Mouse (Mus musculus): Measurements from ENCODE around the gene Traf3.

The Traf3 gene

DNA sequence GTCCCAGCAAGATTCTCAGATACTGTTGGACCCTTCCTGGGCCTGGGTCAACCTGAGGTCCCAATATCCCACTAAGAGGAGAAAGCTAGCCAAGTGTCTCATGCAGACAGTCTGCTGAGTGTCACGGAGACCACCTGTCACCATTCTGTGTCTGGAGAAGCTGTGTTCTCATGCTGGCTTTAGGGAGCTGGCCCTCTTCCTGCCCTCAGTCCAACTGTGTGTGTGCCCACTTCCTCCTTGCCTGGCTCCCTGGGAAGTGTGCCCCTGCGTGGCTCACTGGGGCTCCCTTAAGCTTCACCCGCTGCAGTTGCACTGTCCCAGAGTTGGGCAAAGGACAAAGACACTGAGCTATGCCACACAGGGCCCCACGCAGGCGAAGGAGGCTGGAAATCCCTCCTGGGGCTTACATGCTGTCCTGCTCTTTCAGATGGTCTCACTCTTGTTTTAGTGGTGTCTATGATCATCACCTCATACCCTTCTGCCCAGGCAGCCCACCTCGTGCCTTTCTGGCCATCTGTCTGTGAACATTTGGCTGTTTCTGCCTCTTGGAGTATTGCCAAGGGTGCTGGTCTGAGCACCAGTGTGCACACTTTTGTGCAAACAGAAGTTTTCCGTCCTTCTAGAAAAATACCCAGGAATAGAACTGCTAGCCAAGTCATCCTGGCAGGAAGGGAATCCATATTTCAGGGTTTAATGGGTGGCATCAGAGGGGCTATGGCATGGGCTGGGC is 13.0 kb upstream of the Traf3 start:
- no peak for DNase-seq (ENCODE audit: low read depth in 1 of 2, low spot score in 2 of 2)

GRCm38 (mm10) chr12:111153946-111154345 is 12.2 kb upstream of the Traf3 start:
- DNase-seq (ENCODE audit: low read depth in 1 of 2, low spot score in 2 of 2) = no peak

- DNase-seq (ENCODE audit: low read depth in 1 of 2, low spot score in 2 of 2) = no peak
Observed at GRCm38 (mm10) chr12:111154641-111155040, 11.5 kb upstream of the Traf3 start.

- no peak for DNase-seq (ENCODE audit: low read depth in 1 of 2, low spot score in 2 of 2)
Observed at GRCm38 (mm10) chr12:111155756-111156155, 10.4 kb upstream of the Traf3 start.

DNA sequence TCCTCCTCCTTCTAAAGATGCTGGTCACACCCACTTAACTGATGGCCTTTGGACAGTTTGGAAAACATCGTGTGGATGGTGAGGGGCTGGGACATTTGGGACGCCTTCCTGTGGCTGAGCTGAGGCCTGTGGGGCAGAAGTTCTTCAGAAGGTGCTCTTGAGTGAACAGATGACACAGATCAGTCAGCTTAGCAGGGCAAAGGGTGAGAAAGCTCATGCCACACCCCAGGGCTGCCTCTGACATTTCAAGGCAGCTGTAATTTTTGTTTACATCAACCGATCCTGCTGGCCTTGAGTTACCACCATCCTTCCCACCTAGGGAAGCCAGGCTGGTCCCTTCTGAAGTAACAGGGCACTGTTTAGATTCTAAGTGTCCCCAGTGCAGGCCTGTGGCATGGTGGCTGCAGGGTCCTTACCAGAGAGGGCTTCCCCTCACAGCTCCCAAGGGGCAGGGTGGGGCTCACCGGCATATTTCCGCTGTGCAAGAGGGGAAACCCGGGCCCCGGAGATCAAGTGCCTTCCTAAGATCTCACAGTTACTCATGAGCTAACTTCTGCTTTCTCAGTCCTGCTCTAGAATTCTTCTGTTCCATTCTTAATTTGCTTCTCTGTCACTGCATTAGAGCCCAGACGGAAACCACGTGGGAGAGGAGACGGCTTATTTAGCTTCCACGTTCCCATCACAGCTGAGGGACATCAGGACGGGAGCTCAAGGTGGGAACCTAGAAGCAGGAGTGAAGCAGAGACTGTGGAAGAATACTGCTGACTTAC is 6.3 kb upstream of the Traf3 start:
- DNase-seq (ENCODE audit: low read depth in 1 of 2, low spot score in 2 of 2) = peak; percentile 83 to 92

DNA sequence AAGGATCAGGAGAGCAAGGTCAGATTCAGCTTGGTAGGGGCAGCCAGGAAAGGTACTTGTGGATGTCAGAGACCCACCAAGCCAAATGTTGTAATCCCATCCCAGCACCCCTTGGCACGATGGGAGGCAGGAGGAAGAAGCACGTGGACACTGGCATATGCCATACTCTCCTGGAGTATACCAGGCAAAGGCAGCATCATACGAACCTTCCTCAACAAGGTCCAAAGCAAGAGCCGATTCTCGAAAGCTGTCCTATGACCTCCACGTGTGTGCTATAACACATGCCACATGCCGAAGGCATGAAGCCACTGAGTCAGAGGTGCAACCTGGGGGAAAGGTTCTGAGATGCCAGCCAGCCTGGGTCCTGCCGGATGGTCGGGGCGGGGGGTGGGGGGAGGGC is 5.3 kb upstream of the Traf3 start:
- no peak for DNase-seq (ENCODE audit: low read depth in 1 of 2, low spot score in 2 of 2)

- no peak for DNase-seq (ENCODE audit: low read depth in 1 of 2, low spot score in 2 of 2)
Observed at GRCm38 (mm10) chr12:111161943-111162311, 4.2 kb upstream of the Traf3 start.

- DNase-seq (ENCODE audit: low read depth in 1 of 2, low spot score in 2 of 2) = no peak
Observed at GRCm38 (mm10) chr12:111162312-111163061, 3.7 kb upstream of the Traf3 start.

GRCm38 (mm10) chr12:111164310-111164751 is 1.8 kb upstream of the Traf3 start:
- DNase-seq (ENCODE audit: low read depth in 1 of 2, low spot score in 2 of 2) = peak; percentile 66 to 79

DNA sequence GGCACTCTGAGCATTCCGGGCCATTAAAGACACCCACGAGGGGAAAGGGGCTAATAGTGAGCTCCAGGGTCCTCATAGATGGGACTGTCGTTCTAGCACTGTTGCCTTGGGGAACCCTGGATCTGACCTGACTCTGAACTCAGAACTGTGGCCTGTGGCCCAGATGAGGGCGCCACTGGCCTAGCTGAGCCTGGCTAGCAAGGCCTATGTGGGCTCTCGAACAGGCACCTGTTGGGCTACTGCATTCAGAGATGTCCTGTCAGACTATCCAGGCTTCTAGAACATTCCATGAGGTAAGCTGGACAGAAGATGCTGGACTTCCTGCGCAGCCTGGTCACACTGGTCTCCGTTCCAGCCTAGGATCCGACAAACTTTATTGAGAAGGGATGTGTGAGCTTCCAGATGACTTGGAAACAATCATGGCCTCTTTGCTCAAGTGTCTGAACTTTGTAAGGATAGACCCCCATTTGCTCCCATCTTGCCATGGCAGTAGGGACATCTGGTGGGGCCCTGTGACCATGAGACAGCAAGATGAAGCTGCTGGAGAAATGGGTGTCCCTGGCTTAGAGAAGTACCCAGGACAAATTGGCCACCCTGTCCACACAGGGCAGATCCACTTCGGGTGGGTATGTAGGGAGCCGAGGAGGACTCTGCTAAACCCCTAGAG is 891 bp upstream of the Traf3 start:
- peak in 1 of 2 experiments; percentile 44 for DNase-seq (ENCODE audit: low read depth in 1 of 2, low spot score in 2 of 2)

- no peak for DNase-seq (ENCODE audit: low read depth in 1 of 2, low spot score in 2 of 2)
Observed at GRCm38 (mm10) chr12:111166681-111167289, 615 bp downstream of the Traf3 start.

DNA sequence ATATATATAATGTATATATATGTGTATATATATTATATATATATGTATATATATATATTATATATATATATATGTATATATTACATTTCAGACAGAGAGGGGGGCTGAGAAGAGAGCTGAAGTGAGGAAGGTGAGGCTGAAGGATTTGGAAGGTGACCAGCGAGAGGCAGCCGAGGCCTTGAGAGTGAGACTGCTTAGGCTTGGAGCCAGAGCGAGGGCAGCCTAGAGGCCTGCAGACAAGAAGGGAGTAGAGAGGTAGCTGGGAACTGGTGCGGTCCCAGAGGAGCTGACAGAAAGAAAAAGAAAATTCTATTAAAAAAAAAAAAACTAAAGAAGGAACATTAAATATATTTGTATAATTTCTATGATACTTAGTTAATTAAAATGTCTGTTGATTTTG is 2.7 kb downstream of the Traf3 start:
- no peak for DNase-seq (ENCODE audit: low read depth in 1 of 2, low spot score in 2 of 2)

- no peak for DNase-seq (ENCODE audit: low read depth in 1 of 2, low spot score in 2 of 2)
Observed at GRCm38 (mm10) chr12:111178772-111179171, 12.6 kb downstream of the Traf3 start.

DNA sequence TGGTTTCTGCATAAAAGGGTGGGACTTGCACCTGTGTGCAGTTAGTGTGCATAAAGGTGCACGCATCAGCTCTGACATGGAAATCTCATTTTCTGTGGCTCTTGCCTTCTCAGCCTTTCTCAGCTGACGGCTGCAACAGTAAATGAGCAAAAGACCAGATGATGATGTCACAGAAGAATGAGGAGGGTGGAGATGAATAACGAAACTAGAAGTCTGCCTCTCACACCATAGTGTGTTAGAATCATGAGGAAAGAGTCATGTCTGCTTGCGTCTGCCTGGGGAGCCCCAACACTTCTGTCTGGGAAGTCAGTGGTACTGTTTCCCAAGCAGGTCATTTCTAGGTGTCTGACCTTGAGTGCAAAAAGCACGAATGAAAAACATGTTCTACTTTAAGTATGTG is 15.7 kb downstream of the Traf3 start:
- DNase-seq (ENCODE audit: low read depth in 1 of 2, low spot score in 2 of 2) = no peak

GRCm38 (mm10) chr12:111182378-111182777 is 16.2 kb downstream of the Traf3 start:
- DNase-seq (ENCODE audit: low read depth in 1 of 2, low spot score in 2 of 2) = no peak

DNA sequence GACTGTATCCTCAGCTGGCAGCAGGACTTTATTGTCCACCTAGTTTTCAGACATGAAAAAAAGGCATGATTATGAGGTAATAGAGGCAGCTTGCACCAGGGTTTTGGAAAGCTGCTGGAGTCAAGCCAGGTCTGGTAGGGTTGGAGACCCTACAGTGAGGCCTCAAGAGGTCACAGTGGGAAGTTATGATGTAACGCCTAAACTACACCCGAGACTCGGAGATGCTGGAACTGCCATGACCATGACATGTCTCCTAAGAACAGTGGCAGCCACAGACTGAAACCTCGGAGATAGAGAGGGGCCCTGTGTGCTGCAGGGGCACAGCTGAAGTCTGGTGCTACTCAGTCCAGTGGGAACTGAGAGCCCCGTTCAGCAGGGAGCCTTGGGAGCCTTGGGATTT is 18.3 kb downstream of the Traf3 start, which contains the start of gene 4930595D18Rik:
Gene 4930595D18Rik (minus strand): TSS at position 16 of the 400 bp plus-strand sequence.
- DNase-seq (ENCODE audit: low read depth in 1 of 2, low spot score in 2 of 2) = no peak

GRCm38 (mm10) chr12:111186986-111187385 is 20.8 kb downstream of the Traf3 start:
- no peak for DNase-seq (ENCODE audit: low read depth in 1 of 2, low spot score in 2 of 2)

DNA sequence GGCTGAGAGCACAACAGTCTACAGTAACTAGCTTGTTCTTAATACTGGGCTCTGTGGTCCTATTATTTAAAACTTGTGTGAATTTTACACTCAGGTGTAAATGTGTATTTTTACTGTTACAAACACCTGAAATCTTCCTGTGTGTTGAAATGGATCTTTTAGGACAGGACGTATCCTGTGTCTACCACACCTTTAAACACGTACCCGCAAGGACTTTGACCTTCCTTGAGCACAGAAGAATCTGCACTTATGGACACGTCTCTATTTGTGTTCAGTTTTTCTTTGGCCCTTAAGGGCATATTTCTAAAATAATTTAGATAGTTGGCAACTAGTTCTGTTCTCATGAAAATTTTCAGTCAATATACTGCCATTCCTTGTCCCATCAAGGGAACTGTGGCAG is 22.1 kb downstream of the Traf3 start:
- DNase-seq (ENCODE audit: low read depth in 1 of 2, low spot score in 2 of 2) = no peak

DNA sequence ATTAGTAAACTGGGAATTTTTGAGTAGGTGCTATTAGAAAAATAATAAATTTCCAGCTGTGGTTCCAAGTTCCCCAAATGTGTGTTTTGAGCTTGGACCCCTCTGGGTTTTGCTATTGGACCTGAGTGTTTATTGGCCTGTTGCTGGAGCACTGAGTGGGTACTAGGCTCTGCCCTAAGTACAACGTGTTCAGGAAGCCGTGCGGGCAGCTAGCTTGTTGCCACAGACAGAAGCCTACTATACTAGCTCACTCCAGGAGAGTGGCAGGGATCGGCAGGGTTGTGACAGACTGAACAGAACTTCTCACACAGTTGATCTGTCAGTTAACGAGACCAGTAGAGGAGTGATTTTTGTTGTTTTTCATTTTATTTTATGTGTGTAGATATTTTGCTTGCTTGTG is 24.2 kb downstream of the Traf3 start:
- no peak for DNase-seq (ENCODE audit: low read depth in 1 of 2, low spot score in 2 of 2)

DNA sequence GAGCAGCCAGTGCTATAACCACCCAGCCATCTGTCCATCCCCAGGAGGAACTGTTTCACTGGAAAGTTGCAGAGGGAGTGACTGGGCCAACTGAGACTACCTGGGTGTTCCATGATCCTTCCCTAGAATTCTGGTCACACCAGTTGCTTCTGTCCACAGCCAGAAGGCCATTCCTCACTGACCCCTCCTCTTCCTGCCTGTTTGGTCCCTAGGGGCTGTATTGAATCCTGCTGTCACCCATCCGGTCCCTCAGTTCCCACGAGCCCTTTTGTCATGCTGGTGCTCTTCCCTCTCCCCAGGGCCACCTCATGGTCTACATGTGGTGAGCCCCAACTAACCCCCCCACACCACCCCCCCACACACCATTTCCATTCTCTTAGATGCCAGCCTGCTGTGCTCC is 24.7 kb downstream of the Traf3 start:
- no peak for DNase-seq (ENCODE audit: low read depth in 1 of 2, low spot score in 2 of 2)

GRCm38 (mm10) chr12:111192777-111193176 is 26.6 kb downstream of the Traf3 start:
- DNase-seq (ENCODE audit: low read depth in 1 of 2, low spot score in 2 of 2) = peak in 1 of 2 experiments; percentile 5
